Mouse (Mus musculus) thymus, postnatal 0 days (tissue): ENCODE data around the gene Mid1. TPM values are rescaled to one million over a fixed set of nuclear protein-coding genes. Genes with fewer than 3 reads are reported as not detected.
"Not testable (repeated sequence)": the region's sequence is repeated elsewhere in the genome, so short reads cannot be mapped to it uniquely, and the experiment has no call there.

Experiments
- DNase-seq: peaks from one replicate; pipeline ENCODE4 v3.0.0-alpha.2; 2015; ENCODE audit warnings: low spot score
- polyA plus RNA-seq: library from polyadenylated mRNA; unstranded; fragments of >200 nt; fragmentation: Nextera tagmentation; extraction: Ambion mirVana; gene quantifications from 2 replicates; pipeline ENCODE4 v1.2.1, GENCODE M21; 2015

The Mid1 gene
- polyA plus RNA-seq, 1 experiment from 2014 or later = 2.0 TPM

DNA sequence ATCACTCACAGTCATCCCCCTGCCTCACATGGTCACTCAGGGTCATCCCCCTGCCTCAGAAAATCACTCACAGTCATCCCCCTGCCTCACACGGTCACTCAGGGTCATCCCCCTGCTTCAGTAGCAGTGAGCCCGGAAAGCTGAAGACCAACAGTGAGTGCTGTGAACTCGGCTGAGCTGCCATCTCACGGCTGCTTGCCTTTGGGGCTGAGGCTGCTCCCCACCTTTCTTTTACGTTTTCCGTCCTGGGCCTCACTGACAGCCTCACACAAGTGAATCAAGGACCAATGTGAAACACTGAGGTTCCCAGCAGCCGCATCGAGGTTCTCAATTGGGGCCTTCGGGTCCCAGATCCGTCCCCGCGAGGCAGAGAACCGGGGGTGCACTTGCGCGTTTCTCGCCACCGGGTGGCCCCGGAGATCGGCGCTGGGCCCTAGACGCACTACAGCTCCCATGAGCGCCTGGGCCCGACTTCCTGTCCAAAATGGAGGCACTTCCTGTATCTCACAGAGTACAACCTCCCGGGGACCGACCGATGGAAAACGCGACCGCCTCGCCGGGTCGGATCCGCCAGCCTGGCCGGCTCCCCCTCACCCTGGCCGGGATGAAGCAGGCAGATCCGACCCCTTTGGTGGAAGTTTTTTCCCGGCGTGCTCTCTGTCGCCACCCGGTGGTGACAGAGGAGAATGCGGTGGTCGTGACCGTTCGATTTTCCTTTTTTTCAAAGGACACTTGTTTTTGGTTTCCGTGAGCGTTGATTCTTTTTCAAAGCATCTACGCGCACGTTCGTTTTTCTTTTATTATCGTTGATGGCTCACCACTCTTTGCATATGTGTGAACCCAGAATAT, 301.7 kb downstream of the Mid1 start:
- peak; percentile 76 for DNase-seq

- peak; percentile 41 for DNase-seq
Observed at GRCm38 (mm10) chrX:169987368-169987837, 302.4 kb downstream of the Mid1 start.

- DNase-seq = peak; percentile 22
Observed at GRCm38 (mm10) chrX:169988571-169989218, 303.7 kb downstream of the Mid1 start.

DNA sequence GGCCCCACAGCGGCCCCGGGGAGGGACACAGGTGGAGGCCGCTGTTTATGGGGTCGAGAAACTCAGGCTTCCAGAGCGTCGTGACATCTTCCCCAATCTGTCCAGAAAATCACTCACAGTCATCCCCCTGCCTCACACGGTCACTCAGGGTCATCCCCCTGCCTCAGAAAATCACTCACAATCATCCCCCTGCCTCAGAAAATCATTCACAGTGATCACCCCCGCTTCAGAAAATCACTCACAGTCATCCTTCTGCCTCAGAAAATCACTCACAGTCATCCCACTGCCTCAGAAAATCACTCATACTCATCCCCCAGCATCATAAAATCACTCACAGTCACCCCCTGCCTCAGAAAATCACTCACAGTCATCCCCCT, 304.2 kb downstream of the Mid1 start:
- DNase-seq = peak; percentile 58

- DNase-seq = peak; percentile 51
Observed at GRCm38 (mm10) chrX:169989691-169990631, 305.0 kb downstream of the Mid1 start.

- DNase-seq = peak; percentile 67
Observed at GRCm38 (mm10) chrX:169991128-169991873, 306.3 kb downstream of the Mid1 start.

DNA sequence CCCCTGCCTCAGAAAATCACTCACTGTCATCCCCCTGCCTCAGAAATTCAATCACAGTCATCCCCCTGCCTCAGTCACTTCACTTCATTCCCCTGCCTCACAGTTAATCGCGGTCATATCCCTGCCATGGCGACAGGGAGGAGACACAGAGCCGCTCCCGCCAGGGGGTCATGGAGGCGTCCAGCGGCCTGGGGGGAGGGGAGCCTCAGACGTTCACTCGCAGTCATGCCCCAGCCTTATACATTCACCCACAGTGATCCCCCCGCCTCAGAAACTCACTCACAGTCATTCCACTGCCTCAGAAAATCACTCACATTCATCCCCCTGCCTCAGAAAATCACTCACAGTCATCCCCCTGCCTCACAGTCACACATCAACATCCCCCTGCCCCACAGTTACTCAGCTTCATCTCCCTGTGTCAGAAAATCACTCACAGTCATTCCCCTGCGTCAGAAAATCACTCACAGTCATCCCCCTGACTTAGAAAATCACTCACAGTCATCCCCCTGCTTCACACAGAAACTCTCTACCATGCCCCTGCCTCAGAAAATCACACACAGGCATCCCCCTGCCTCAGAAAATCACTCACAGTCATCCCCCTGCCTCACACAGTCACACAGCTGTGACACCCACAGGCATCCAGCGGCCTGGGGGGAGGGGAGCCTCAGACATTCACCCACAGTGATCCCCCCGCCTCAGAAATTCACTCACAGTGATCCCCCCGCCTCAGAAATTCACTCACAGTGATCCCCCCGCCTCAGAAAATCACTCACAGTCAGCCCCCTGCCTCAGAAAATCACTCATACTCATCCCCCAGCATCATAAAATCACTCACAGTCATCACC, 307.3 kb downstream of the Mid1 start:
- DNase-seq = not testable (repeated sequence)

GRCm38 (mm10) chrX:169992951-169993547, 308.1 kb downstream of the Mid1 start:
- peak; percentile 2 for DNase-seq

- DNase-seq = not testable (repeated sequence)
Observed at GRCm38 (mm10) chrX:169994011-169994865, 309.2 kb downstream of the Mid1 start.

- peak; percentile 55 for DNase-seq
Observed at GRCm38 (mm10) chrX:169994866-169995711, 310.1 kb downstream of the Mid1 start.

DNA sequence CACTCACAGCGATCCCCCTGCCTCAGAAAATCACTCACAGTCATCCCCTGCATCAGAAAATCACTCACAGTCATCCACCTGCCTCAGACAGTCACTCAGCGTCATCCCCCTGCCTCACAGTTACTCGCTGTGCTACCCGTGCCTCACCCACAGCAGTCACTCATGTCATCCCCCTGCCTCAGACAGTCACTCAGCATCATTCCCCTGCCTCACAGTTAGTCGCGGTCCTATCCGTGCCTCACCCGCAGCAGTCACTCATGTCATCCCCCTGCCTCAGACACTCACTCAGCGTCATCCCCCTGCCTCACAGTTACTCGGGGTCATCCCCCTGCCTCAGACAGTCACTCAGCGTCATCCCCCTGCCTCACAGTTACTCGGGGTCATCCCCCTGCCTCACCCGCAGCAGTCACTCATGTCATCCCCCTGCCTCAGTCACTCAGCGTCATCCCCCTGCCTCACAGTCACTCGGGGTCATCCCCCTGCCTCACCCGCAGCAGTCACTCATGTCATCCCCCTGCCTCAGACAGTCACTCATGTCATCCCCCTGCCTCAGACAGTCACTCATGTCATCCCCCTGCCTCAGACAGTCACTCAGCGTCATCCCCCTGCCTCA, 311.0 kb downstream of the Mid1 start:
- DNase-seq = not testable (repeated sequence)

DNA sequence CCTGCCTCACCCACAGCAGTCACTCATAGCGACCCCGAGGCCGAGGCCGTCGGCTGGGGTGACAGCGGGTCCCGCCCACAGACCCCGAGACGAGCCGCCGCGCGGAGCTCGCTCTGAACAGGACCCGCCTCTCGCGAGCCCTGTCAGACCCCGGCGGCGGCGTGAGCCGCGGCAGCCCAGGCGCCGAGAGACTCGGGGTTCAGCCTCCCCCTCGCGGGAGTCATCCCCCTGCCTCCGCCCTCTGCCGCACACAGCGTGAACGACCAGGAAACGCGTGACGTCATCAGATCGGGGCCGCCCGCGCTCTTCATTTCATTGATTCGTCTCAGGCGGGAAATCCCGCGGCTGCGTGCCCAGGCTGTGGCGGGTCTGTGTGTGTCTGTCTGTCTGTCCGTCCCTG, 311.9 kb downstream of the Mid1 start:
- DNase-seq = not testable (repeated sequence)

GRCm38 (mm10) chrX:169997456-169997853, 312.5 kb downstream of the Mid1 start:
- not testable (repeated sequence) for DNase-seq

- DNase-seq = peak; percentile 73
Observed at GRCm38 (mm10) chrX:169997854-169998456, 313.0 kb downstream of the Mid1 start.

DNA sequence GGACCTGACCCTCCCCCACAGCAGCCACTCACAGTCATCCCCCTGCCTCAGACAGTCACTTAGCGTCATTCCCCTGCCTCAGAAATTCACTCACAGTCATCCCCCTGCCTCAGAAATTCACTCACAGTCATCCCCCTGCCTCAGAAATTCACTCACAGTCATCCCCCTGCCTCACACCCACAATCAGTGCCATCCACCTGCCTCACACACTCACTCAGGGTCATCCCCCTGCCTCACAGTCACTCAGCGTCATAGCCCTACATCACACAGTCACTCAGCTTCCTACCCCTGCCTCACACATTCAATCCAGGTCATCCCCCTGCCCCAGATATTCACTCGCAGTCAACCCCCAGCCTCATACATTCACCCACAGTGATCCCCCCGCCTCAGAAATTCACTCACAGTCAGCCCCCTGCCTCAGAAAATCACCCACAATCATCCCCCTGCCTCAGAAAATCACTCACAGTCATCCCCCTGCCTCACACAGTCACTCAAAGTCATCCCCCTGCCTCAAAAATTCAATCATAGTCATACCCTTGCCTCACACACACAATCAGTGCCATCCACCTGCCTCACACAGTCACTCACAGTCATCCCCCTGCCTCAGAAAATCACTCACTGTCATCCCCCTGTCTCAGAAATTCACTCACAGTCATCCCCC, 313.7 kb downstream of the Mid1 start:
- DNase-seq = not testable (repeated sequence)
